11 mouse cellular contexts compared by ENCODE assay signal in genomic region chr5:25500686-25501085, GRCm38 (mm10). TPM values are rescaled to one million over a fixed set of nuclear protein-coding genes. Genes with fewer than 3 reads are reported as not detected.
A peak's percentile ranks its signal among the peaks of the same experiment; 100 is the strongest.
DNase-seq lines count a peak whose midpoint lies in the region; ATAC-seq and TF ChIP-seq lines count a peak whose summit lies in the region.
"Had no signal": no experiment of that assay in that cellular context is flagged by ENCODE, and none has a peak within 500 bp of the region (broad histone marks: within the 10 kb centered on the region; RNA-seq: fewer than 3 reads in every experiment).

No protein-coding gene starts in this region.

- ATAC-seq in forebrain, embryonic 11.5 days (replicated peaks; ENCODE audit: low FRiP score): no peak
- no peak for ATAC-seq in intestine, embryonic 15.5 days

- DNase-seq in left cerebral cortex, adult 2 months (ENCODE audit: extremely low spot score in 1 of 2, low spot score in 2 of 2): no peak
- no peak for DNase-seq in left cerebral cortex, postnatal 25 days (ENCODE audit: low spot score in 2 of 2)
- DNase-seq in forebrain, embryonic 11.5 days (ENCODE audit: low spot score): no peak
- no peak for DNase-seq in frontal cortex, postnatal 10 days (ENCODE audit: low spot score in 2 of 2)
- DNase-seq in lung, adult 2 months: no peak
- no peak for DNase-seq in kidney, adult 2 months

- WGBS in forebrain, embryonic 11.5 days: 70% methylated on average over 7 of the region's 7 CpGs
- 67% methylated on average over 7 of the region's 7 CpGs for WGBS in intestine, embryonic 15.5 days
- WGBS in lung, adult 2 months: 69% methylated on average over 7 of the region's 7 CpGs
- 79% methylated on average over 7 of the region's 7 CpGs for WGBS in kidney, adult 2 months

- H3K36me3 ChIP-seq in forebrain, embryonic 11.5 days (ENCODE audit: control insufficient read depth, insufficient read depth, low read length): no peaks in the 10 kb centered on the region
- no peaks in the 10 kb centered on the region for H3K36me3 ChIP-seq in intestine, embryonic 15.5 days
- H3K36me3 ChIP-seq in myocyte (ENCODE audit: control insufficient read depth, insufficient read depth): no peaks in the 10 kb centered on the region
- no peaks in the 10 kb centered on the region for H3K36me3 ChIP-seq in kidney, adult 2 months (ENCODE audit: control insufficient read depth, insufficient read depth, low read length)

- peak overlapping the region; percentile 55 for H3K4me3 ChIP-seq in left cerebral cortex, adult 2 months
- no peak overlapping the region for H3K4me3 ChIP-seq in forebrain, embryonic 11.5 days (ENCODE audit: low read depth, low read length)
- H3K4me3 ChIP-seq in intestine, embryonic 15.5 days (replicated peaks): no peak overlapping the region
- H3K4me3 ChIP-seq in myocyte: peak overlapping the region; percentile 57
- no peak overlapping the region for H3K4me3 ChIP-seq in lung, adult 2 months (replicated peaks; ENCODE audit: extremely low read depth, low read depth, low read length)
- H3K4me3 ChIP-seq in kidney, adult 2 months (ENCODE audit: insufficient read depth, low read depth, low read length): no peak overlapping the region

- no peaks in the 10 kb centered on the region for H3K27me3 ChIP-seq in forebrain, embryonic 11.5 days (ENCODE audit: control insufficient read depth, insufficient read depth, low read length)
- no peaks in the 10 kb centered on the region for H3K27me3 ChIP-seq in intestine, embryonic 15.5 days (replicated peaks)
- H3K27me3 ChIP-seq in myocyte (ENCODE audit: control insufficient read depth, insufficient read depth, insufficient read length): no peaks in the 10 kb centered on the region
- H3K27me3 ChIP-seq in kidney, adult 2 months (replicated peaks; ENCODE audit: control insufficient read depth, insufficient read depth, low read length): no peaks in the 10 kb centered on the region; the same call in 1 of the 2 replicates

- H3K79me2 ChIP-seq in myocyte (ENCODE audit: control insufficient read depth, insufficient read depth): peaks cover 21% of the 10 kb centered on the region

- H3K9me3 ChIP-seq in forebrain, embryonic 11.5 days (ENCODE audit: control insufficient read depth, low read length): no peaks in the 10 kb centered on the region
- H3K9me3 ChIP-seq in intestine, embryonic 15.5 days: no peaks in the 10 kb centered on the region

- intact Hi-C loops in left cerebral cortex, adult 2 months (cut with DNase I): loop anchor here (2.0 kb wide), 1 partner anchor 232 kb away; no protein-coding TSS in a partner anchor
- intact Hi-C loops in left cerebral cortex, postnatal 25 days (cut with DNase I): no loop called here

- no peak overlapping the region; the same call in 1 of the 2 replicates for H3K27ac ChIP-seq in left cerebral cortex, adult 2 months
- H3K27ac ChIP-seq in forebrain, embryonic 11.5 days (ENCODE audit: low read depth, low read length): no peak overlapping the region
- no peak overlapping the region for H3K27ac ChIP-seq in intestine, embryonic 15.5 days
- H3K27ac ChIP-seq in kidney, adult 2 months (ENCODE audit: insufficient read depth, low read depth, low read length): no peak overlapping the region

- H3ac ChIP-seq in myocyte (ENCODE audit: control insufficient read depth, insufficient read length): no peak overlapping the region

- no peak for TF ChIP-seq POLR2A in myocyte (IDR thresholded peaks at IDR 0.05; ENCODE audit: insufficient read length, low read depth)
- no peak for TF ChIP-seq POLR2A in lung, adult 2 months (IDR thresholded peaks at IDR 0.05; ENCODE audit: borderline replicate concordance, extremely low read depth, low read depth, low read length)
- no peak for TF ChIP-seq POLR2A in kidney, adult 2 months (IDR thresholded peaks at IDR 0.05; ENCODE audit: low read depth, low read length)

- no peak for TF ChIP-seq CTCF in left cerebral cortex, adult 2 months (IDR thresholded peaks at IDR 0.05)
- TF ChIP-seq CTCF in lung, adult 2 months (IDR thresholded peaks at IDR 0.05; ENCODE audit: insufficient read depth, low read length): no peak
- no peak for TF ChIP-seq CTCF in kidney, adult 2 months (conservative IDR thresholded peaks at IDR 0.05; ENCODE audit: insufficient read depth, insufficient read length, low read depth, low read length)

- H3K9ac ChIP-seq in forebrain, embryonic 11.5 days (ENCODE audit: low read length): no peak overlapping the region
- no peak overlapping the region for H3K9ac ChIP-seq in intestine, embryonic 15.5 days

- peak overlapping the region; percentile 52; the same call in 1 of the 2 replicates for H3K4me2 ChIP-seq in forebrain, embryonic 11.5 days (ENCODE audit: low read depth, low read length, severe bottlenecking)
- H3K4me2 ChIP-seq in intestine, embryonic 15.5 days (replicated peaks): peak overlapping the region; percentile 75
- H3K4me2 ChIP-seq in myocyte (ENCODE audit: low read depth): peak overlapping the region; percentile 86

- H3K4me1 ChIP-seq in forebrain, embryonic 11.5 days (replicated peaks; ENCODE audit: control insufficient read depth, insufficient read depth, low read length): no peaks in the 10 kb centered on the region
- H3K4me1 ChIP-seq in intestine, embryonic 15.5 days (replicated peaks): peaks cover 3% of the 10 kb centered on the region; the same call in 1 of the 2 replicates
- H3K4me1 ChIP-seq in lung, adult 2 months (ENCODE audit: control insufficient read depth, insufficient read depth, low read length): peaks cover 4% of the 10 kb centered on the region
- peaks cover 3% of the 10 kb centered on the region; the same call in 1 of the 2 replicates for H3K4me1 ChIP-seq in kidney, adult 2 months (ENCODE audit: control insufficient read depth, insufficient read depth, low read length)

TF ChIP-seq in myocyte, 11 proteins besides CTCF, POLR2A, EP300 and RAD21:
- TF ChIP-seq E2F4 (IDR thresholded peaks at IDR 0.05; ENCODE audit: insufficient read depth) (no peak), SRF (IDR thresholded peaks at IDR 0.05; ENCODE audit: control insufficient read depth, insufficient read length, low read depth) (no peak), MAX (IDR thresholded peaks at IDR 0.05; ENCODE audit: low read depth) (no peak), TCF12 (IDR thresholded peaks at IDR 0.05; ENCODE audit: insufficient read depth, poor library complexity, severe bottlenecking) (no peak), CEBPB (IDR thresholded peaks at IDR 0.05; ENCODE audit: insufficient read depth, poor library complexity, severe bottlenecking) (no peak), REST (IDR thresholded peaks at IDR 0.05; ENCODE audit: insufficient read depth, insufficient read length) (no peak), POLR2AphosphoS2 (IDR thresholded peaks at IDR 0.05; ENCODE audit: insufficient read length, low read depth) (no peak), USF1 (IDR thresholded peaks at IDR 0.05; ENCODE audit: low read depth) (no peak), MYOG (IDR thresholded peaks at IDR 0.05; ENCODE audit: control insufficient read depth in 1 of 3, insufficient read depth in 1 of 3, insufficient read length in 2 of 3, low read depth in 2 of 3) (no peak), MYOD1 (IDR thresholded peaks at IDR 0.05; ENCODE audit: control insufficient read depth in 1 of 3, insufficient read length in 2 of 3, low read depth in 2 of 3) (no peak)

RNA-seq across cellular contexts. Expression of gene Kmt2c, which starts 2.1 kb away (rescaled TPM):
- 10 to 100 TPM; 68.4 to 74.1 TPM for total RNA-seq in left cerebral cortex, adult 2 months (2021)
- total RNA-seq in left cerebral cortex, postnatal 25 days (2021): 10 to 100 TPM; 62.3 to 71.7 TPM
- polyA plus RNA-seq in forebrain, embryonic 11.5 days (2014; fragmentation: Nextera tagmentation; extraction: Ambion mirVana): 22.5 and 24.6 TPM in 2 replicates
- polyA plus RNA-seq in intestine, embryonic 15.5 days (2015; fragmentation: Nextera tagmentation; extraction: Ambion mirVana): 11.5 and 11.8 TPM in 2 replicates
- polyA plus RNA-seq in myocyte (2012; fragmentation: generic; extraction: Trizol): 4.1 TPM
- polyA plus RNA-seq in lung, adult 2 months (2012; rRNA removed): 13.6 and 19.0 TPM in 2 replicates
- 11.8 and 12.3 TPM in 2 replicates for polyA plus RNA-seq in kidney, adult 2 months (2012; rRNA removed)

RNA-seq across cellular contexts. Expression of gene Cct8l1, which starts 15.2 kb away (rescaled TPM):
- total RNA-seq in left cerebral cortex, adult 2 months (2021): under 1 TPM; 0.18 to 0.68 TPM
- under 1 TPM in 1 of 2 experiments, not detected in 1; 0.18 TPM for total RNA-seq in left cerebral cortex, postnatal 25 days (2021)
- not detected in 2 replicates for polyA plus RNA-seq in forebrain, embryonic 11.5 days (2014; fragmentation: Nextera tagmentation; extraction: Ambion mirVana)
- polyA plus RNA-seq in intestine, embryonic 15.5 days (2015; fragmentation: Nextera tagmentation; extraction: Ambion mirVana): 0.11 TPM in 1 of 2 replicates, not detected in the other
- not detected for polyA plus RNA-seq in myocyte (2012; fragmentation: generic; extraction: Trizol)
- polyA plus RNA-seq in lung, adult 2 months (2012; rRNA removed): not detected in 2 replicates
- 0.03 and 0.07 TPM in 2 replicates for polyA plus RNA-seq in kidney, adult 2 months (2012; rRNA removed)
- total RNA-seq: common myeloid progenitor, adult 5-6 weeks; left cerebral cortex, postnatal 14 days had no signal
- polyA plus RNA-seq: small intestine, adult 2 months had no signal

Comparison
In these comparisons a context has a peak if more than half of its experiments do, and no peak if none do; other contexts are left out.
1. H3K4me3 ChIP-seq: peak in left cerebral cortex, adult 2 months (single experiment) and myocyte (single experiment); none in forebrain, embryonic 11.5 days (single experiment), intestine, embryonic 15.5 days (single experiment), lung, adult 2 months (single experiment) and kidney, adult 2 months (single experiment).
2. Peak in every context shown above with its lines, with median percentiles within 50 percentile points of each other: H3K4me2 ChIP-seq.